Mouse (Mus musculus): ENCODE data around the gene Otop3. TPM values are rescaled to one million over a fixed set of nuclear protein-coding genes. Genes with fewer than 3 reads are reported as not detected.
"Not testable (repeated sequence)": the region's sequence is repeated elsewhere in the genome, so short reads cannot be mapped to it uniquely, and the experiment has no call there.

The Otop3 gene
- polyA plus RNA-seq, 1 experiment from 2014 or later = 0.80 TPM

- H3K27ac ChIP-seq (ENCODE audit: low read length) = no peak overlapping the region
- H3K36me3 ChIP-seq (ENCODE audit: control insufficient read depth, insufficient read depth, low read length) = no peaks in the 10 kb centered on the region
- H3K27me3 ChIP-seq (ENCODE audit: control insufficient read depth, insufficient read depth, low read depth, low read length) = no peaks in the 10 kb centered on the region
- H3K9me3 ChIP-seq (replicated peaks; ENCODE audit: control insufficient read depth, low read length, poor library complexity, severe bottlenecking) = no peaks in the 10 kb centered on the region
- H3K4me3 ChIP-seq (ENCODE audit: low read depth, low read length) = no peak overlapping the region
- peaks cover 33% of the 10 kb centered on the region for H3K4me1 ChIP-seq (ENCODE audit: control insufficient read depth, insufficient read depth, low read length)
- no peak for ATAC-seq
- H3K4me2 ChIP-seq (ENCODE audit: low read length) = peak overlapping the region; percentile 91; the same call in 1 of the 2 replicates
- H3K9ac ChIP-seq (ENCODE audit: low read depth, low read length) = no peak overlapping the region
- WGBS = 77% methylated on average over 5 of the region's 5 CpGs
Measured at GRCm38 (mm10) chr11:115384587-115384986, 50.1 kb downstream of the Otop3 start.

GRCm38 (mm10) chr11:115386859-115387258, 52.3 kb downstream of the Otop3 start:
- not testable (repeated sequence) for H3K9me3 ChIP-seq (replicated peaks; ENCODE audit: control insufficient read depth, low read length, poor library complexity, severe bottlenecking); H3K27me3 ChIP-seq (ENCODE audit: control insufficient read depth, insufficient read depth, low read depth, low read length); H3K27ac ChIP-seq (ENCODE audit: low read length); H3K4me2 ChIP-seq (ENCODE audit: low read length); H3K9ac ChIP-seq (ENCODE audit: low read depth, low read length); ATAC-seq; H3K4me3 ChIP-seq (ENCODE audit: low read depth, low read length)
- WGBS = 87% methylated on average over 3 of the region's 3 CpGs
- Histone ChIP-seq H3K4me1 (ENCODE audit: control insufficient read depth, insufficient read depth, low read length) (peaks cover 28% of the 10 kb centered on the region), H3K36me3 (ENCODE audit: control insufficient read depth, insufficient read depth, low read length) (peaks cover 14% of the 10 kb centered on the region)

- 87% methylated on average over 7 of the region's 7 CpGs for WGBS
- H3K36me3 ChIP-seq (ENCODE audit: control insufficient read depth, insufficient read depth, low read length) = peaks cover 36% of the 10 kb centered on the region
- no peaks in the 10 kb centered on the region for H3K9me3 ChIP-seq (replicated peaks; ENCODE audit: control insufficient read depth, low read length, poor library complexity, severe bottlenecking)
- H3K4me3 ChIP-seq (ENCODE audit: low read depth, low read length) = no peak overlapping the region
- no peak for ATAC-seq
- no peaks in the 10 kb centered on the region for H3K4me1 ChIP-seq (ENCODE audit: control insufficient read depth, insufficient read depth, low read length)
- H3K27ac ChIP-seq (ENCODE audit: low read length) = no peak overlapping the region
- H3K27me3 ChIP-seq (ENCODE audit: control insufficient read depth, insufficient read depth, low read depth, low read length) = no peaks in the 10 kb centered on the region
- no peak overlapping the region for H3K9ac ChIP-seq (ENCODE audit: low read depth, low read length)
- no peak overlapping the region for H3K4me2 ChIP-seq (ENCODE audit: low read length)
Measured at GRCm38 (mm10) chr11:115391358-115391757, 56.8 kb downstream of the Otop3 start.

- H3K27ac ChIP-seq (ENCODE audit: low read length) = no peak overlapping the region
- H3K4me1 ChIP-seq (ENCODE audit: control insufficient read depth, insufficient read depth, low read length) = no peaks in the 10 kb centered on the region
- no peak overlapping the region for H3K4me3 ChIP-seq (ENCODE audit: low read depth, low read length)
- peaks cover 36% of the 10 kb centered on the region for H3K36me3 ChIP-seq (ENCODE audit: control insufficient read depth, insufficient read depth, low read length)
- H3K27me3 ChIP-seq (ENCODE audit: control insufficient read depth, insufficient read depth, low read depth, low read length) = no peaks in the 10 kb centered on the region
- H3K9me3 ChIP-seq (replicated peaks; ENCODE audit: control insufficient read depth, low read length, poor library complexity, severe bottlenecking) = no peaks in the 10 kb centered on the region
- no peak for ATAC-seq
- H3K4me2 ChIP-seq (ENCODE audit: low read length) = no peak overlapping the region
- 71% methylated on average over 34 of the region's 34 CpGs for WGBS
- H3K9ac ChIP-seq (ENCODE audit: low read depth, low read length) = no peak overlapping the region
Measured at GRCm38 (mm10) chr11:115393721-115394325, 59.3 kb downstream of the Otop3 start.

Other genes with a start within 250 kb of the Otop3 start
- gene Rab37, start 243.3 kb upstream of the Otop3 start, polyA plus RNA-seq (2015; fragmentation: Nextera tagmentation; extraction: Ambion mirVana) = 1.0 TPM in 2 replicates
- 0.34 TPM in 1 of 2 replicates, not detected in the other for gene Cd300lf, start 200.7 kb upstream of the Otop3 start, polyA plus RNA-seq (2015; fragmentation: Nextera tagmentation; extraction: Ambion mirVana)
- 47.5 and 57.5 TPM in 2 replicates for gene Slc9a3r1, start 171.4 kb upstream of the Otop3 start, polyA plus RNA-seq (2015; fragmentation: Nextera tagmentation; extraction: Ambion mirVana)
- gene Tmem104, start 147.2 kb upstream of the Otop3 start, polyA plus RNA-seq (2015; fragmentation: Nextera tagmentation; extraction: Ambion mirVana) = 12.5 and 14.9 TPM in 2 replicates
- 23.2 and 23.9 TPM in 2 replicates for gene Nat9, start 146.9 kb upstream of the Otop3 start, polyA plus RNA-seq (2015; fragmentation: Nextera tagmentation; extraction: Ambion mirVana)
- gene Grin2c, start 67.5 kb upstream of the Otop3 start, polyA plus RNA-seq (2015; fragmentation: Nextera tagmentation; extraction: Ambion mirVana) = 0.18 and 0.31 TPM in 2 replicates
- 19.7 and 23.4 TPM in 2 replicates for gene Fdxr, start 57.7 kb upstream of the Otop3 start, polyA plus RNA-seq (2015; fragmentation: Nextera tagmentation; extraction: Ambion mirVana)
- 0.91 and 1.4 TPM in 2 replicates for gene Fads6, start 37.1 kb upstream of the Otop3 start, polyA plus RNA-seq (2015; fragmentation: Nextera tagmentation; extraction: Ambion mirVana)
- 0.09 and 0.29 TPM in 2 replicates for gene Otop2, start 27.6 kb upstream of the Otop3 start, polyA plus RNA-seq (2015; fragmentation: Nextera tagmentation; extraction: Ambion mirVana)
- 0.10 and 0.20 TPM in 2 replicates for gene Ush1g, start 12.7 kb upstream of the Otop3 start, polyA plus RNA-seq (2015; fragmentation: Nextera tagmentation; extraction: Ambion mirVana)
- 68.6 and 75.2 TPM in 2 replicates for gene Hid1, start 33.0 kb downstream of the Otop3 start, polyA plus RNA-seq (2015; fragmentation: Nextera tagmentation; extraction: Ambion mirVana)
- 18.5 and 21.6 TPM in 2 replicates for gene Cdr2l, start 47.2 kb downstream of the Otop3 start, polyA plus RNA-seq (2015; fragmentation: Nextera tagmentation; extraction: Ambion mirVana)
- gene Mrpl58, start 69.0 kb downstream of the Otop3 start, polyA plus RNA-seq (2015; fragmentation: Nextera tagmentation; extraction: Ambion mirVana) = 173 and 180 TPM in 2 replicates
- gene Atp5h, start 85.2 kb downstream of the Otop3 start, polyA plus RNA-seq (2015; fragmentation: Nextera tagmentation; extraction: Ambion mirVana) = 773 and 819 TPM in 2 replicates
- 20.1 and 23.1 TPM in 2 replicates for gene Kctd2, start 85.4 kb downstream of the Otop3 start, polyA plus RNA-seq (2015; fragmentation: Nextera tagmentation; extraction: Ambion mirVana)
- gene Trim80, start 105.8 kb downstream of the Otop3 start, polyA plus RNA-seq (2015; fragmentation: Nextera tagmentation; extraction: Ambion mirVana) = not detected in 2 replicates
- gene Slc16a5, start 127.7 kb downstream of the Otop3 start, polyA plus RNA-seq (2015; fragmentation: Nextera tagmentation; extraction: Ambion mirVana) = 0.19 TPM in 1 of 2 replicates, not detected in the other
- 19.6 and 23.1 TPM in 2 replicates for gene Armc7, start 140.9 kb downstream of the Otop3 start, polyA plus RNA-seq (2015; fragmentation: Nextera tagmentation; extraction: Ambion mirVana)
- 100 and 104 TPM in 2 replicates for gene Nt5c, start 157.1 kb downstream of the Otop3 start, polyA plus RNA-seq (2015; fragmentation: Nextera tagmentation; extraction: Ambion mirVana)
- 1,597 and 1,674 TPM in 2 replicates for gene Jpt1, start 179.7 kb downstream of the Otop3 start, polyA plus RNA-seq (2015; fragmentation: Nextera tagmentation; extraction: Ambion mirVana)
- 1,000 and 1,072 TPM in 2 replicates for gene Sumo2, start 201.5 kb downstream of the Otop3 start, polyA plus RNA-seq (2015; fragmentation: Nextera tagmentation; extraction: Ambion mirVana)
- 103 and 106 TPM in 2 replicates for gene Nup85, start 229.7 kb downstream of the Otop3 start, polyA plus RNA-seq (2015; fragmentation: Nextera tagmentation; extraction: Ambion mirVana)